Mouse (Mus musculus) CH12.LX (cell line): ENCODE measurements around the gene Pcx. TPM values are rescaled to one million over a fixed set of nuclear protein-coding genes. Genes with fewer than 3 reads are reported as not detected.

Experiments used
- DNase-seq: peaks from one replicate; pipeline ENCODE4 v3.0.0-alpha.2; 2013; ENCODE audit errors: extremely low read depth
- H3K27ac ChIP-seq: 2 replicates; pipeline ENCODE4 v1.5.1; 2012; ENCODE audit warnings: low read depth, mild to moderate bottlenecking, control low read depth, moderate library complexity; ENCODE audit not compliant: insufficient read depth
- H3K27me3 ChIP-seq: replicated peaks from 2 replicates; pipeline ENCODE3; 2012; ENCODE audit warnings: inconsistent platforms
- H3K36me3 ChIP-seq, 2 experiments: replicated peaks in 1 of 2; 2 replicates each; pipeline versions ENCODE3 to v1.6.1; 2012; ENCODE audit warnings: inconsistent platforms in 1 of 2, low read length in 1 of 2, mild to moderate bottlenecking in 1 of 2, mixed read lengths in 1 of 2, moderate library complexity in 1 of 2; ENCODE audit not compliant: control insufficient read depth in 1 of 2, insufficient read depth in 1 of 2
- H3K4me1 ChIP-seq, 2 experiments: 2 replicates each; pipeline ENCODE4 v1.6.1; 2012; ENCODE audit warnings: inconsistent platforms in 1 of 2, moderate library complexity in 1 of 2; ENCODE audit not compliant: insufficient read depth in 2 of 2, control insufficient read depth in 1 of 2
- H3K4me2 ChIP-seq: 2 replicates; pipeline ENCODE4 v1.6.1; 2012; ENCODE audit warnings: low read depth, mild to moderate bottlenecking, control low read depth; ENCODE audit not compliant: poor library complexity, insufficient read depth, severe bottlenecking
- H3K4me3 ChIP-seq, 3 experiments: fragments of 150-350 bp in 1 of 3; sonication (generic) in 1 of 3; replicated peaks in 1 of 3; 2 replicates each; pipeline versions ENCODE3 to v1.5.1; 2011 to 2012; ENCODE audit warnings: low read depth in 2 of 3, low read length in 2 of 3, mild to moderate bottlenecking in 2 of 3, moderate library complexity in 2 of 3, control low read depth in 1 of 3, improper control_type of control experiment in 1 of 3, inconsistent platforms in 1 of 3, mixed read lengths in 1 of 3; ENCODE audit not compliant: poor library complexity in 1 of 3
- H3K79me2 ChIP-seq: replicated peaks from 2 replicates; pipeline ENCODE4 v1.6.1; 2012; ENCODE audit warnings: mild to moderate bottlenecking, moderate library complexity; ENCODE audit not compliant: control insufficient read depth, poor library complexity, insufficient read depth, severe bottlenecking; ENCODE audit errors: extremely low read depth
- H3K9ac ChIP-seq: 2 replicates; pipeline ENCODE4 v1.6.1; 2012; ENCODE audit warnings: low read depth, mild to moderate bottlenecking, control low read depth, moderate library complexity; ENCODE audit not compliant: insufficient read depth
- H3K9me3 ChIP-seq: replicated peaks from 2 replicates; pipeline ENCODE3; 2012; ENCODE audit warnings: low read length, inconsistent platforms, mixed read lengths
- BHLHE40 ChIP-seq: IDR thresholded peaks from 2 replicates; pipeline ENCODE4 v1.6.1; 2011; ENCODE audit warnings: mild to moderate bottlenecking, low read depth, low read length, improper control_type of control experiment
- CHD1 ChIP-seq: IDR thresholded peaks from 2 replicates; pipeline ENCODE4 v1.6.1; 2012; ENCODE audit warnings: low read depth, low read length, improper control_type of control experiment, inconsistent platforms
- CHD2 ChIP-seq: IDR thresholded peaks from 2 replicates; pipeline ENCODE4 v1.6.1; 2011; ENCODE audit warnings: low read length, improper control_type of control experiment
- E2F4 ChIP-seq: IDR thresholded peaks from 2 replicates; pipeline ENCODE4 v1.6.1; 2011; ENCODE audit warnings: low read depth, low read length, improper control_type of control experiment; ENCODE audit not compliant: insufficient replicate concordance
- EP300 ChIP-seq: IDR thresholded peaks from 2 replicates; pipeline ENCODE4 v1.6.1; 2011; ENCODE audit warnings: low read length, improper control_type of control experiment
- ETS1 ChIP-seq: conservative IDR thresholded peaks from 2 replicates; pipeline ENCODE4 v1.6.1; 2012; ENCODE audit warnings: low read depth, mild to moderate bottlenecking, inconsistent platforms, low read length, improper control_type of control experiment, moderate library complexity
- HCFC1 ChIP-seq: IDR thresholded peaks from 2 replicates; pipeline ENCODE4 v1.6.1; 2012; ENCODE audit warnings: low read depth, mild to moderate bottlenecking, inconsistent platforms, low read length, improper control_type of control experiment
- JUND ChIP-seq: conservative IDR thresholded peaks from 2 replicates; pipeline ENCODE4 v1.6.1; 2011; ENCODE audit warnings: low read depth, low read length, improper control_type of control experiment
- KAT2A ChIP-seq: IDR thresholded peaks from 2 replicates; pipeline ENCODE4 v1.6.1; 2012; ENCODE audit warnings: low read length, improper control_type of control experiment, inconsistent platforms; ENCODE audit not compliant: insufficient replicate concordance
- MAFK ChIP-seq: IDR thresholded peaks from 2 replicates; pipeline ENCODE4 v1.6.1; 2011; ENCODE audit warnings: low read length, improper control_type of control experiment; ENCODE audit not compliant: insufficient replicate concordance
- MAX ChIP-seq: IDR thresholded peaks from 2 replicates; pipeline ENCODE4 v1.6.1; 2011; ENCODE audit warnings: low read length, improper control_type of control experiment
- MYC ChIP-seq: IDR thresholded peaks from 2 replicates; pipeline ENCODE4 v1.6.1; 2011; ENCODE audit warnings: low read depth, mild to moderate bottlenecking, improper control_type of control experiment, low read length
- RAD21 ChIP-seq: IDR thresholded peaks from 2 replicates; pipeline ENCODE4 v1.6.1; 2011; ENCODE audit warnings: low read depth, mild to moderate bottlenecking, low read length, improper control_type of control experiment, moderate library complexity
- RCOR1 ChIP-seq: conservative IDR thresholded peaks from 2 replicates; pipeline ENCODE4 v1.6.1; 2012; ENCODE audit warnings: low read depth, mild to moderate bottlenecking, inconsistent platforms, low read length, improper control_type of control experiment
- SIN3A ChIP-seq: IDR thresholded peaks from 2 replicates; pipeline ENCODE4 v1.6.1; 2012; ENCODE audit warnings: low read length, improper control_type of control experiment, inconsistent platforms
- SMC3 ChIP-seq: IDR thresholded peaks from 2 replicates; pipeline ENCODE4 v1.6.1; 2011; ENCODE audit warnings: low read depth, low read length, improper control_type of control experiment
- USF2 ChIP-seq: conservative IDR thresholded peaks from 2 replicates; pipeline ENCODE4 v1.6.1; 2011; ENCODE audit warnings: low read depth, low read length, improper control_type of control experiment
- ZKSCAN1 ChIP-seq: IDR thresholded peaks from 2 replicates; pipeline ENCODE4 v1.6.1; 2012; ENCODE audit warnings: low read depth, inconsistent platforms, low read length, improper control_type of control experiment, borderline replicate concordance
- dilution Hi-C: fragments of 300-500 bp; cut with MboI; formaldehyde crosslinking; loops from 2 replicates; pipeline ENCODE4 v1.14.3; 2020; ENCODE audit warnings: low sequenced_read_pairs; ENCODE audit not compliant: extremely low pct_unique_long_range_greater_than_20kb, extremely low pct_ligation_motif_present
- in situ Hi-C: fragments of 300-500 bp; cut with MboI; formaldehyde crosslinking; loops from 3 replicates; pipeline ENCODE4 v1.14.3; 2019; ENCODE audit warnings: low sequenced_read_pairs, low pct_ligation_motif_present, low pct_unique_long_range_greater_than_20kb, mixed read lengths
- polyA plus RNA-seq: library from polyadenylated mRNA; unstranded; fragments of >175 nt; gene quantifications from 2 replicates; pipeline ENCODE4 v1.2.1, GENCODE M21; 2012; ENCODE audit warnings: low read depth; ENCODE audit not compliant: insufficient read length
- total RNA-seq, 2 experiments: library from RNA; depleted of rRNA; stranded (reverse); fragments of 300-350 nt in 1 of 2; fragments of >200 nt in 1 of 2; gene quantifications; 2 replicates each; pipeline ENCODE4 v1.2.3; 2012 to 2014

Gene Pcx
- total and polyA plus RNA-seq, 3 experiments: 7.7 to 14.2 (median 10.7) TPM

DNA sequence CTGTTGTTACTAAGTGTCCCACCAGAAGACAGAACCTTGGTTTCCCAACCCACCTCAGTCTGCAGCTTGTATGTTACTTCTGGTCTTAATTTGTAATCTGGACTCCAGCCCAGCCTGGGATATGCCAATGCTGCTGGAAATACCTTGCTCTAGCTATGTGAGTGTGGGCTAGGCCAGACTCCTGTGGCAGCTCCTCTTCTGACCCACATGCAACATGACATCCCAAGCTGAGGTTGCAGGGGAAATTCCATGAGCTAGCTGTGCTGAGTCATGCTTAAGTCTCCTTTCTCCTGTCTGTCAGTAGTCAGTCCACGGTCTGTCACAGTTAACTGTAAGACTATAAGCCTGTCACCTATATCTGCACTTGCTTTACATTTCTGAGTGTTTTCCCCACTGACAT, 7.2 kb downstream of the Pcx start:
- no peaks in the 10 kb centered on the region for H3K9me3 ChIP-seq
- H3K27ac ChIP-seq: no peak overlapping the region
- dilution Hi-C loops (no loop called here), in situ Hi-C loops (no loop called here)
- H3K4me3 ChIP-seq: no peak overlapping the region
- no peaks in the 10 kb centered on the region for H3K27me3 ChIP-seq
- peak; percentile 52 for DNase-seq
- no peaks in the 10 kb centered on the region for H3K36me3 ChIP-seq
- TF ChIP-seq E2F4: no peak
- no peak for TF ChIP-seq ZKSCAN1
- no peak for TF ChIP-seq JUND
- TF ChIP-seq SMC3: no peak
- no peak for TF ChIP-seq CHD1
- TF ChIP-seq EP300: 0 out of 2 replicates have a peak, but pooled peaks have one; percentile 29
- TF ChIP-seq CHD2: no peak
- no peak for TF ChIP-seq RAD21
- no peak for TF ChIP-seq SIN3A
- no peak for TF ChIP-seq USF2
- TF ChIP-seq RCOR1: no peak
- no peak for TF ChIP-seq KAT2A
- no peak for TF ChIP-seq HCFC1
- peak; percentile 23; the same call in 1 of the 2 replicates for TF ChIP-seq BHLHE40
- TF ChIP-seq MAFK: peak; percentile 81; the same call in 1 of the 2 replicates
- TF ChIP-seq ETS1: 0 out of 2 replicates have a peak, but pooled peaks have one; percentile 21
- TF ChIP-seq MYC: no peak
- no peak overlapping the region for H3K9ac ChIP-seq
- peaks cover 3 to 50% of the 10 kb centered on the region in 2 experiments for H3K4me1 ChIP-seq
- no peak overlapping the region for H3K4me2 ChIP-seq
- no peaks in the 10 kb centered on the region for H3K79me2 ChIP-seq

DNA sequence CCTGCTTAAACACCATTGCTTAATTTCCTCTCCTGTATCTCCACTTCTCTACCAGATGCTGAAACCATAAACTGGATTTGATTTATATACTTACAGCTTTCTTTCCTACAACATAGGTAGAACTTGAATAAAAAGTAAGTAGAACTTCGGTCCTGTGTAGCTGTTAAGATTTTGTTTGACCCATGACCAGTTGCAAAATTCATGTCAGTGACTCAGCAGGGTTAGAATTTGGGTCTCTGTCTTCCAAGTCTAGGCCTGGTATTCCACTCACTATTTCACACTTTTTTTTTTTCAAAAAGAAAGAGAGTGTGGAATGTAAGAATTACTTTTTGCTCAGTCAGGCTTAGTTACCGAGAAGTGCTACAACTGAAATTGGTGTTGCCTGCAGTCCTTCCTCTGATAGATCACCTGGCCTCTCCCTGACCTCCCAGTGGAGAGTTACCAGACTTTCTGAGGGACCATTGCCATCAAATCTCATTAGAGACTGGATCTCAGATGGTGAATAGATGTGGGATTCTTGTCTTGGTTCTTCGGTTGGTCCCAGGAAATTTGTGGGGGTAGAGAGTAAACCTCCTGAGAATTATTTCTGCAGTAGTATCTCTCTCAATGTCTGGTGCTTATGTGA, 11.3 kb downstream of the Pcx start:
- DNase-seq: no peak
- TF ChIP-seq CHD2: no peak
- no peak for TF ChIP-seq MAX
- Histone ChIP-seq H3K27ac (no peak overlapping the region), H3K4me1 (peaks cover 3 to 37% of the 10 kb centered on the region in 2 experiments), H3K9me3 (no peaks in the 10 kb centered on the region), H3K27me3 (no peaks in the 10 kb centered on the region), H3K36me3 (no peaks in the 10 kb centered on the region), H3K4me2 (no peak overlapping the region), H3K79me2 (no peaks in the 10 kb centered on the region), H3K9ac (no peak overlapping the region), H3K4me3 (no peak overlapping the region)
- in situ Hi-C loops (no loop called here), dilution Hi-C loops (no loop called here)
